Mouse (Mus musculus) induced T-regulatory cell, adult 2 months (primary cell): ENCODE results near the gene Pde2a.
A peak's percentile ranks its signal among the peaks of the same experiment; 100 is the strongest.

Experiments
- DNase-seq: peaks from one replicate; pipeline ENCODE4 v3.0.0-alpha.2; 2012; ENCODE audit warnings: low read depth

Gene Pde2a

GRCm38 (mm10) chr7:101472598-101473558 lies 51.4 kb downstream of the Pde2a start:
- no peak for DNase-seq

- DNase-seq, result no peak
Observed at GRCm38 (mm10) chr7:101474399-101474811, 52.9 kb downstream of the Pde2a start.

- DNase-seq, result no peak
Observed at GRCm38 (mm10) chr7:101476028-101476427, 54.5 kb downstream of the Pde2a start.

GRCm38 (mm10) chr7:101476493-101476892 lies 55.0 kb downstream of the Pde2a start:
- no peak for DNase-seq

GRCm38 (mm10) chr7:101477200-101477599 lies 55.7 kb downstream of the Pde2a start:
- no peak for DNase-seq

GRCm38 (mm10) chr7:101478099-101478498 lies 56.6 kb downstream of the Pde2a start:
- DNase-seq, result peak; percentile 68

GRCm38 (mm10) chr7:101479841-101480240 lies 58.4 kb downstream of the Pde2a start:
- DNase-seq, result no peak

GRCm38 (mm10) chr7:101480671-101481070 lies 59.2 kb downstream of the Pde2a start:
- DNase-seq, result no peak

- DNase-seq, result no peak
Observed at GRCm38 (mm10) chr7:101481872-101482498, 60.5 kb downstream of the Pde2a start.

- peak; percentile 52 for DNase-seq
Observed at GRCm38 (mm10) chr7:101482499-101483081, 61.1 kb downstream of the Pde2a start.

GRCm38 (mm10) chr7:101483498-101484115 lies 62.1 kb downstream of the Pde2a start:
- DNase-seq, result peak; percentile 37

- peak; percentile 64 for DNase-seq
Observed at GRCm38 (mm10) chr7:101487102-101487501, 65.6 kb downstream of the Pde2a start.

GRCm38 (mm10) chr7:101490952-101491351 lies 69.5 kb downstream of the Pde2a start:
- DNase-seq, result no peak

GRCm38 (mm10) chr7:101498385-101498784 lies 76.9 kb downstream of the Pde2a start:
- DNase-seq, result no peak

GRCm38 (mm10) chr7:101499251-101499650 lies 77.8 kb downstream of the Pde2a start:
- no peak for DNase-seq

GRCm38 (mm10) chr7:101499701-101500100 lies 78.2 kb downstream of the Pde2a start:
- DNase-seq, result no peak

GRCm38 (mm10) chr7:101501236-101501635 lies 79.7 kb downstream of the Pde2a start:
- DNase-seq, result peak; percentile 38

GRCm38 (mm10) chr7:101501675-101502074 lies 80.2 kb downstream of the Pde2a start:
- peak; percentile 65 for DNase-seq

GRCm38 (mm10) chr7:101503351-101503750 lies 81.9 kb downstream of the Pde2a start:
- peak; percentile 88 for DNase-seq

GRCm38 (mm10) chr7:101503803-101504202 lies 82.3 kb downstream of the Pde2a start:
- peak; percentile 74 for DNase-seq

GRCm38 (mm10) chr7:101504507-101504906 lies 83.0 kb downstream of the Pde2a start:
- peak; percentile 77 for DNase-seq

GRCm38 (mm10) chr7:101509212-101509611 lies 87.7 kb downstream of the Pde2a start:
- DNase-seq, result no peak
